Mouse (Mus musculus) forebrain, embryonic 12.5 days (tissue): ENCODE measurements at regions not wholly inside any gene's neighbourhood (a gene's known extent, or its start where the extent isn't known, plus 50 kb on each side); places are given as distances from the start of the nearest gene placed in this dataset.

Source experiments
- ATAC-seq: fragments of 200-750 bp; cut with Nextera tagmentation; 2 replicates; pipeline ENCODE4 v1.8.0; 2017; ENCODE audit warnings: moderate TSS enrichment; ENCODE audit not compliant: low FRiP score
- H3K27ac ChIP-seq: fragments of 300-500 bp; sonication (generic); 2 replicates; pipeline ENCODE4 v1.5.1; 2016; ENCODE audit warnings: mild to moderate bottlenecking
- H3K27me3 ChIP-seq: fragments of 300-500 bp; sonication (generic); 2 replicates; pipeline ENCODE4 v1.6.1; 2016; ENCODE audit warnings: mild to moderate bottlenecking
- H3K36me3 ChIP-seq: fragments of 300-500 bp; sonication (generic); replicated peaks from 2 replicates; pipeline ENCODE4 v1.6.1; 2016; ENCODE audit warnings: mild to moderate bottlenecking
- H3K4me1 ChIP-seq: fragments of 300-500 bp; sonication (generic); 2 replicates; pipeline ENCODE4 v1.6.1; 2016
- H3K4me2 ChIP-seq: fragments of 300-500 bp; sonication (generic); 2 replicates; pipeline ENCODE4 v1.6.1; 2016; ENCODE audit warnings: mild to moderate bottlenecking, moderate library complexity
- H3K4me3 ChIP-seq: fragments of 300-500 bp; sonication (generic); replicated peaks from 2 replicates; pipeline ENCODE4 v1.5.1; 2016; ENCODE audit warnings: mild to moderate bottlenecking
- H3K9ac ChIP-seq: fragments of 300-500 bp; sonication (generic); 2 replicates; pipeline ENCODE4 v1.6.1; 2016; ENCODE audit warnings: mild to moderate bottlenecking
- H3K9me3 ChIP-seq: fragments of 300-500 bp; sonication (generic); 2 replicates; pipeline ENCODE4 v1.6.1; 2016
- WGBS: fragments of 180-500 bp; shearing (Covaris S2); methylation state at CpG from one replicate; pipeline ENCODE4 v1.1.7; 2016; 5-methylcytosine and 5-hydroxymethylcytosine counted together

GRCm38 (mm10) chr4:50106557-50106956 lies 261.0 kb upstream of the Grin3a start:
- ATAC-seq: no peak
- no peaks in the 10 kb centered on the region for H3K9me3 ChIP-seq

GRCm38 (mm10) chr4:50087860-50088259 lies 242.3 kb upstream of the Grin3a start:
- H3K9ac ChIP-seq: no peak overlapping the region
- no peak overlapping the region for H3K4me2 ChIP-seq
- no peaks in the 10 kb centered on the region for H3K4me1 ChIP-seq
- H3K27ac ChIP-seq: no peak overlapping the region
- no peaks in the 10 kb centered on the region for H3K27me3 ChIP-seq
- no peak overlapping the region for H3K4me3 ChIP-seq
- ATAC-seq: no peak
- H3K9me3 ChIP-seq: no peaks in the 10 kb centered on the region
- no peaks in the 10 kb centered on the region for H3K36me3 ChIP-seq

More at GRCm38 (mm10) chr4:50106557-50106956, 261.0 kb upstream of the Grin3a start:
- Histone ChIP-seq H3K4me2 (no peak overlapping the region), H3K4me1 (no peaks in the 10 kb centered on the region), H3K27ac (no peak overlapping the region), H3K27me3 (no peaks in the 10 kb centered on the region), H3K36me3 (no peaks in the 10 kb centered on the region), H3K4me3 (no peak overlapping the region), H3K9ac (no peak overlapping the region)
- WGBS: 87% methylated on average over 1 of the region's 1 CpGs

- Histone ChIP-seq H3K9ac (no peak overlapping the region), H3K4me2 (no peak overlapping the region), H3K9me3 (no peaks in the 10 kb centered on the region), H3K4me1 (no peaks in the 10 kb centered on the region), H3K4me3 (no peak overlapping the region), H3K27me3 (no peaks in the 10 kb centered on the region), H3K36me3 (no peaks in the 10 kb centered on the region), H3K27ac (no peak overlapping the region)
- no peak for ATAC-seq
- 69% methylated on average over 2 of the region's 2 CpGs for WGBS
Measured at GRCm38 (mm10) chr4:50086676-50087075, 241.1 kb upstream of the Grin3a start.

- ATAC-seq: no peak
- Histone ChIP-seq H3K9ac (no peak overlapping the region), H3K4me2 (no peak overlapping the region), H3K9me3 (no peaks in the 10 kb centered on the region), H3K27ac (no peak overlapping the region), H3K36me3 (no peaks in the 10 kb centered on the region), H3K27me3 (no peaks in the 10 kb centered on the region), H3K4me3 (no peak overlapping the region), H3K4me1 (no peaks in the 10 kb centered on the region)
- WGBS: 56% methylated on average over 2 of the region's 2 CpGs
Measured at GRCm38 (mm10) chr4:50055519-50055918, 210.0 kb upstream of the Grin3a start.

GRCm38 (mm10) chr4:50041476-50041875 lies 195.9 kb upstream of the Grin3a start:
- no peak for ATAC-seq
- no peaks in the 10 kb centered on the region for H3K4me1 ChIP-seq
- no peak overlapping the region for H3K27ac ChIP-seq
- no peak overlapping the region for H3K4me2 ChIP-seq
- H3K27me3 ChIP-seq: no peaks in the 10 kb centered on the region
- no peak overlapping the region for H3K4me3 ChIP-seq
- no peaks in the 10 kb centered on the region for H3K9me3 ChIP-seq
- no peaks in the 10 kb centered on the region for H3K36me3 ChIP-seq
- H3K9ac ChIP-seq: no peak overlapping the region

- no peaks in the 10 kb centered on the region for H3K9me3 ChIP-seq
- no peak for ATAC-seq
- H3K36me3 ChIP-seq: no peaks in the 10 kb centered on the region
- no peak overlapping the region for H3K9ac ChIP-seq
- H3K4me3 ChIP-seq: no peak overlapping the region
- H3K27me3 ChIP-seq: no peaks in the 10 kb centered on the region
- no peaks in the 10 kb centered on the region for H3K4me1 ChIP-seq
- H3K4me2 ChIP-seq: no peak overlapping the region
- 68% methylated on average over 6 of the region's 6 CpGs for WGBS
- no peak overlapping the region for H3K27ac ChIP-seq
Measured at GRCm38 (mm10) chr4:50036079-50036478, 190.5 kb upstream of the Grin3a start.

DNA sequence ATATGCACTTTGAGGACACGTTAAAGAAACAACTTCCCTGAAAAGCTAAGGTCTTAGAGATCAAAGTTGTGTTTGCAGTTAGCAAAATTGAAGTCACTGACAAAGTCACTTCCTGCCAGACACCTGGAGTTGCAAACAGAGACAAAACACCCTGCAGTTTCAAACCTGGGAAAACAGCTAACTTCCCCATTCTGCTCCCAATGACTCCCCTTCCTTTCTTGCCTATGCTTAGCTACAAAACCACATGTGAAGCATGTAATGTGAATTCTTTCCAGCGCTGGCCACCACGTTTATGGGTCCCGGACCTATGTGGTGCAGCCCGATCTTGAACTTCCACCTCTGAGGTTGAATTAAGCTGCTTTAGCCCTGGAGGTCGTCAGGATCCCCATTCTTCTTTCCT lies 179.8 kb upstream of the Grin3a start:
- no peak for ATAC-seq
- H3K9me3 ChIP-seq: no peaks in the 10 kb centered on the region

More for the DNA sequence above, 179.8 kb upstream of the Grin3a start:
- no peaks in the 10 kb centered on the region for H3K4me1 ChIP-seq
- no peaks in the 10 kb centered on the region for H3K27me3 ChIP-seq
- H3K9ac ChIP-seq: no peak overlapping the region
- H3K4me2 ChIP-seq: no peak overlapping the region
- H3K4me3 ChIP-seq: no peak overlapping the region
- 59% methylated on average over 6 of the region's 6 CpGs for WGBS
- no peaks in the 10 kb centered on the region for H3K36me3 ChIP-seq
- no peak overlapping the region for H3K27ac ChIP-seq
